Mouse (Mus musculus): ENCODE results near the gene Gabarapl2. TPM values are rescaled to one million over a fixed set of nuclear protein-coding genes. Genes with fewer than 3 reads are reported as not detected.

Gabarapl2 gene
- polyA plus RNA-seq, 1 experiment from 2014 or later: 331 TPM

- Histone ChIP-seq H3K9ac (ENCODE audit: low read length) (peak within 1 kb of the TSS; percentile 69), H3K4me2 (peak within 1 kb of the TSS; percentile 79), H3K27me3 (ENCODE audit: control insufficient read depth, insufficient read depth, low read length) (peaks cover 14% of the 10 kb centered on the region), H3K4me1 (ENCODE audit: control insufficient read depth, insufficient read depth, low read length) (0 out of 2 replicates have a peak, but pooled peaks cover 4% of the 10 kb centered on the region), H3K36me3 (ENCODE audit: control insufficient read depth, insufficient read depth, low read length) (no peaks in the 10 kb centered on the region), H3K9me3 (ENCODE audit: control insufficient read depth, low read length) (no peaks in the 10 kb centered on the region), H3K27ac (ENCODE audit: low read depth, low read length) (no peak within 1 kb of the TSS), H3K4me3 (ENCODE audit: low read depth, low read length) (peak within 1 kb of the TSS; percentile 43)
- ATAC-seq (ENCODE audit: low FRiP score) (peak; percentile 79), DNase-seq (ENCODE audit: low spot score, missing footprints) (peak; percentile 92)
- 3% methylated on average over 45 of the region's 47 CpGs for WGBS
Measured at GRCm38 (mm10) chr8:111909621-111910450, 30.7 kb upstream of the Gabarapl2 start, which contains the start of gene Chst5. Chst5 (minus strand) TSS chr8:111910447.

GRCm38 (mm10) chr8:111911572-111911971, 28.9 kb upstream of the Gabarapl2 start:
- Histone ChIP-seq H3K27me3 (ENCODE audit: control insufficient read depth, insufficient read depth, low read length) (peaks cover 14% of the 10 kb centered on the region), H3K9ac (ENCODE audit: low read length) (no peak overlapping the region), H3K4me3 (ENCODE audit: low read depth, low read length) (no peak overlapping the region), H3K9me3 (ENCODE audit: control insufficient read depth, low read length) (no peaks in the 10 kb centered on the region), H3K4me1 (ENCODE audit: control insufficient read depth, insufficient read depth, low read length) (0 out of 2 replicates have a peak, but pooled peaks cover 4% of the 10 kb centered on the region), H3K27ac (ENCODE audit: low read depth, low read length) (no peak overlapping the region), H3K36me3 (ENCODE audit: control insufficient read depth, insufficient read depth, low read length) (no peaks in the 10 kb centered on the region), H3K4me2 (no peak overlapping the region)
- ATAC-seq (ENCODE audit: low FRiP score): no peak
- DNase-seq (ENCODE audit: low spot score, missing footprints): no peak
- WGBS: 35% methylated on average over 7 of the region's 7 CpGs

GRCm38 (mm10) chr8:111912860-111913432, 27.6 kb upstream of the Gabarapl2 start:
- ATAC-seq (ENCODE audit: low FRiP score): no peak
- no peaks in the 10 kb centered on the region for H3K9me3 ChIP-seq (ENCODE audit: control insufficient read depth, low read length)
- no peaks in the 10 kb centered on the region for H3K36me3 ChIP-seq (ENCODE audit: control insufficient read depth, insufficient read depth, low read length)
- H3K4me1 ChIP-seq (ENCODE audit: control insufficient read depth, insufficient read depth, low read length): 0 out of 2 replicates have a peak, but pooled peaks cover 4% of the 10 kb centered on the region
- 55% methylated on average over 12 of the region's 12 CpGs for WGBS
- H3K9ac ChIP-seq (ENCODE audit: low read length): no peak overlapping the region
- H3K4me3 ChIP-seq (ENCODE audit: low read depth, low read length): no peak overlapping the region
- H3K27ac ChIP-seq (ENCODE audit: low read depth, low read length): no peak overlapping the region
- H3K4me2 ChIP-seq: no peak overlapping the region
- H3K27me3 ChIP-seq (ENCODE audit: control insufficient read depth, insufficient read depth, low read length): peaks cover 14% of the 10 kb centered on the region
- DNase-seq (ENCODE audit: low spot score, missing footprints): no peak

GRCm38 (mm10) chr8:111919663-111920062, 20.8 kb upstream of the Gabarapl2 start:
- no peak for ATAC-seq (ENCODE audit: low FRiP score)
- Histone ChIP-seq H3K36me3 (ENCODE audit: control insufficient read depth, insufficient read depth, low read length) (no peaks in the 10 kb centered on the region), H3K4me3 (ENCODE audit: low read depth, low read length) (no peak overlapping the region), H3K27me3 (ENCODE audit: control insufficient read depth, insufficient read depth, low read length) (no peaks in the 10 kb centered on the region), H3K9me3 (ENCODE audit: control insufficient read depth, low read length) (no peaks in the 10 kb centered on the region), H3K4me1 (ENCODE audit: control insufficient read depth, insufficient read depth, low read length) (no peaks in the 10 kb centered on the region), H3K9ac (ENCODE audit: low read length) (no peak overlapping the region), H3K27ac (ENCODE audit: low read depth, low read length) (no peak overlapping the region), H3K4me2 (no peak overlapping the region)
- 80% methylated on average over 2 of the region's 2 CpGs for WGBS
- no peak for DNase-seq (ENCODE audit: low spot score, missing footprints)

- DNase-seq (ENCODE audit: low spot score, missing footprints) (no peak), ATAC-seq (ENCODE audit: low FRiP score) (no peak)
- H3K4me2 ChIP-seq: no peak overlapping the region
- WGBS: 80% methylated on average over 4 of the region's 4 CpGs
- H3K36me3 ChIP-seq (ENCODE audit: control insufficient read depth, insufficient read depth, low read length): no peaks in the 10 kb centered on the region
- no peaks in the 10 kb centered on the region for H3K4me1 ChIP-seq (ENCODE audit: control insufficient read depth, insufficient read depth, low read length)
- no peak overlapping the region for H3K4me3 ChIP-seq (ENCODE audit: low read depth, low read length)
- no peaks in the 10 kb centered on the region for H3K9me3 ChIP-seq (ENCODE audit: control insufficient read depth, low read length)
- no peak overlapping the region for H3K9ac ChIP-seq (ENCODE audit: low read length)
- no peak overlapping the region for H3K27ac ChIP-seq (ENCODE audit: low read depth, low read length)
- no peaks in the 10 kb centered on the region for H3K27me3 ChIP-seq (ENCODE audit: control insufficient read depth, insufficient read depth, low read length)
Measured at GRCm38 (mm10) chr8:111920971-111921370, 19.5 kb upstream of the Gabarapl2 start.

- no peak overlapping the region for H3K9ac ChIP-seq (ENCODE audit: low read length)
- no peaks in the 10 kb centered on the region for H3K27me3 ChIP-seq (ENCODE audit: control insufficient read depth, insufficient read depth, low read length)
- no peaks in the 10 kb centered on the region for H3K9me3 ChIP-seq (ENCODE audit: control insufficient read depth, low read length)
- no peak overlapping the region for H3K27ac ChIP-seq (ENCODE audit: low read depth, low read length)
- no peaks in the 10 kb centered on the region for H3K36me3 ChIP-seq (ENCODE audit: control insufficient read depth, insufficient read depth, low read length)
- H3K4me3 ChIP-seq (ENCODE audit: low read depth, low read length): no peak overlapping the region
- WGBS: 32% methylated on average over 10 of the region's 10 CpGs
- no peak overlapping the region for H3K4me2 ChIP-seq
- no peaks in the 10 kb centered on the region for H3K4me1 ChIP-seq (ENCODE audit: control insufficient read depth, insufficient read depth, low read length)
- peak; percentile 89 for DNase-seq (ENCODE audit: low spot score, missing footprints)
- ATAC-seq (ENCODE audit: low FRiP score): no peak
Measured at GRCm38 (mm10) chr8:111923383-111923804, 17.1 kb upstream of the Gabarapl2 start.

- Histone ChIP-seq H3K36me3 (ENCODE audit: control insufficient read depth, insufficient read depth, low read length) (no peaks in the 10 kb centered on the region), H3K9ac (ENCODE audit: low read length) (no peak overlapping the region), H3K4me1 (ENCODE audit: control insufficient read depth, insufficient read depth, low read length) (no peaks in the 10 kb centered on the region), H3K4me3 (ENCODE audit: low read depth, low read length) (no peak overlapping the region), H3K27me3 (ENCODE audit: control insufficient read depth, insufficient read depth, low read length) (no peaks in the 10 kb centered on the region), H3K4me2 (no peak overlapping the region), H3K27ac (ENCODE audit: low read depth, low read length) (no peak overlapping the region), H3K9me3 (ENCODE audit: control insufficient read depth, low read length) (no peaks in the 10 kb centered on the region)
- no peak for DNase-seq (ENCODE audit: low spot score, missing footprints)
- WGBS: 82% methylated on average over 7 of the region's 7 CpGs
- no peak for ATAC-seq (ENCODE audit: low FRiP score)
Measured at GRCm38 (mm10) chr8:111924976-111925375, 15.5 kb upstream of the Gabarapl2 start.

- peaks cover 9% of the 10 kb centered on the region for H3K4me1 ChIP-seq (ENCODE audit: control insufficient read depth, insufficient read depth, low read length)
- no peak overlapping the region for H3K4me2 ChIP-seq
- no peaks in the 10 kb centered on the region for H3K27me3 ChIP-seq (ENCODE audit: control insufficient read depth, insufficient read depth, low read length)
- H3K36me3 ChIP-seq (ENCODE audit: control insufficient read depth, insufficient read depth, low read length): no peaks in the 10 kb centered on the region
- DNase-seq (ENCODE audit: low spot score, missing footprints) (no peak), ATAC-seq (ENCODE audit: low FRiP score) (no peak)
- no peak overlapping the region for H3K9ac ChIP-seq (ENCODE audit: low read length)
- WGBS: 70% methylated on average over 8 of the region's 8 CpGs
- no peaks in the 10 kb centered on the region for H3K9me3 ChIP-seq (ENCODE audit: control insufficient read depth, low read length)
- no peak overlapping the region for H3K27ac ChIP-seq (ENCODE audit: low read depth, low read length)
- H3K4me3 ChIP-seq (ENCODE audit: low read depth, low read length): no peak overlapping the region
Measured at GRCm38 (mm10) chr8:111929648-111930344, 10.7 kb upstream of the Gabarapl2 start.

- no peak for DNase-seq (ENCODE audit: low spot score, missing footprints)
- H3K4me2 ChIP-seq: no peak overlapping the region
- no peak overlapping the region for H3K27ac ChIP-seq (ENCODE audit: low read depth, low read length)
- WGBS: 82% methylated on average over 16 of the region's 16 CpGs
- peaks cover 9% of the 10 kb centered on the region for H3K4me1 ChIP-seq (ENCODE audit: control insufficient read depth, insufficient read depth, low read length)
- H3K9ac ChIP-seq (ENCODE audit: low read length): no peak overlapping the region; the same call in 1 of the 2 replicates
- H3K4me3 ChIP-seq (ENCODE audit: low read depth, low read length): no peak overlapping the region
- no peaks in the 10 kb centered on the region for H3K36me3 ChIP-seq (ENCODE audit: control insufficient read depth, insufficient read depth, low read length)
- no peak for ATAC-seq (ENCODE audit: low FRiP score)
- no peaks in the 10 kb centered on the region for H3K9me3 ChIP-seq (ENCODE audit: control insufficient read depth, low read length)
- H3K27me3 ChIP-seq (ENCODE audit: control insufficient read depth, insufficient read depth, low read length): no peaks in the 10 kb centered on the region
Measured at GRCm38 (mm10) chr8:111931721-111932120, 8.8 kb upstream of the Gabarapl2 start.
